Mouse (Mus musculus) 3T3-L1 (cell line): ENCODE measurements at regions not wholly inside any gene's neighbourhood (a gene's known extent, or its start where the extent isn't known, plus 50 kb on each side); places are given as distances from the start of the nearest gene placed in this dataset.
A peak's percentile ranks its signal among the peaks of the same experiment; 100 is the strongest.

Experiments used
- DNase-seq: peaks from one replicate; pipeline ENCODE4 v3.0.0-alpha.2; 2015; ENCODE audit warnings: low read depth, low spot score

DNA sequence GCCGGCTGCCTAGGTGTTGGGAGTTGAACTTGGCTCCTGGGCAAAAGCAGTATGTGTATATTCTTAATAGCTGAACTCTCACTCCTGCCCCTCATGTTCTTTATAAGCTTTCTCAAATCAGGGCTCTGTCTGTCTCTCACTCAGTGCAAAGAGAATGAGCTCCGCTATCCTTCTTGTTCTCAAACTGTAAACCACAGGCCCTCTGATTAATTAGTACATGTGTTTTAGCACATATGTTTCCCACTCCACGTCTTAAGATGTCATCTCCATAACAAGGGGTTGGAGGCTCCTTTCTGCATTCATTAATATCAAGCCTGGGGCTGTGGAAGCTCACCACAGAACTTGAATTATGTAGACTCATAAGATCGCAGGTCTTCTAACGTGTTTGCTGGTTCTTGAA, 104.7 kb downstream of the Nsun3 start:
- no peak for DNase-seq

DNA sequence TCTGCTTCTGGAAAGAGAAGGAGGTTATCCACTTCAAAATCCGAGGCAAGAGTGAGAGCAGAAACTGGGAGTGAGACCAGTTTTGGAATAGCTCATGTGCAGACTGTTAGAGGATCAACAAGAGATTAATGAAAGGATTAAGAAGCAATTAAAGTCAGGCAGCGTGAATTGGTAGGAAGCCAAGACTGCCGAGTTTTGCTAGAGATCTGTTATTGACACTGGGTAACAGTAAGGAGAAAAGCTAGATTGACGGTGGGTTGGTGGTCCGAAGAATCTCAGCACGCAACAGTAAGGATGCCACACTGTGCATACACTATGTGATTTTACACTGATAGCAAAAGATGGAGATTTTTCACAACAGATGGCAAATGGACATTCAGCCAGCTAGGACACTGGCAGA, 109.8 kb downstream of the Nsun3 start:
- no peak for DNase-seq

DNA sequence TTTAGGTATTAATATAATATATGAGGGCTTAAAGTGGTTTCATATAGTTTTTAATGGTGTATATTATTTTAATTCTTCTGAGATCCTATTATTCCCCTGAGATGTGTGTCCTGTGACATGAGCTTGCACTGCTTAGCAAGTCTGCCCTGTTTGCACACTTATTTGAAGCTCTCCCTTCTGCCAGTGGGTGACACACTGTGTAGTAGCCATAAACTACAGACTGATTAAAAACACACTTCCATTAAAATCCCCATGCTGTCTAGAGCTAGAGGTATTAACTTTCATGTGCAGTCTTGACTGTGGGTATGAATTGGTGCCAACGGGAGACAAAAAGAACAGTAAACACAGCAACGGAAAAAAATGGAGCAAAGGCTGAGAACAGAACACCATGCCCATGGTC, 129.2 kb downstream of the Nsun3 start:
- DNase-seq: no peak

DNA sequence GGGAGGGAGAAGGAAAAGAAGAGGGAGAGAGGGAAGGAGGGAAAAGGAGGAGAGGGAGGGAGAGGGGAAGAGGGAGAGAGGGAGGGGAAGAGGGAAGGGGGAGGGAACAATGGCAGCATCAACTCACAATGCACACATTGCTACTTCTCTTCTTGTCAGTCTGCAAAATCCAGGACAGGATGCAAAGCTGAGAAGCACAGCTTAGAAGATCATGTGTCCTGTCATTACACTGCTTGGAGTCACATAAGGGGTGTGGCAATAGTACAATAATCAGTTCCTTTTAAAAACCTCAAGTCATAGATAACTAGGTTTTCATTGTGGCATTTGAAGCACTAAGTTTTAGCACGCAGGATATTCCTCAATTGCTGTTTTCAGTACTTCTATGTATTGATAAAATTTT, 132.2 kb downstream of the Nsun3 start:
- DNase-seq: no peak

DNA sequence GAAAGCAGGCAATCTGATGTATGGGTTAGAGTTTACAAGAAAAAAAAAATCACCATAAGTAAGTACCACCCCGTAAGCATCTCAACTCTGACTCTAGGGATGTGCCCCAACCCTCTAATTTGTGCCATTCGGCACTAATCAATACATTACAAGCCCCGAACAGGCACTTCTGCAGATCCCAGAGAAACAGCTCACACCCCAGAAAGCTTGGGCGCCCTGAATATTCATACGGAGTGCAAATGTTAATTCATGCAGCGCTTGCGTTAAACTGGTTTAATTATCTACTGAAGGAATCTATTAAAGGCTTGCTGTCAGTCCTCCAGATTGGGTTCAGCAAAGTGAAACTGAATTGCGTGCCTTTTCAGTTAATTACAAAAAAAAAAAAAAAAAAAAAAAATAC, 132.8 kb downstream of the Nsun3 start:
- peak; percentile 4 for DNase-seq

DNA sequence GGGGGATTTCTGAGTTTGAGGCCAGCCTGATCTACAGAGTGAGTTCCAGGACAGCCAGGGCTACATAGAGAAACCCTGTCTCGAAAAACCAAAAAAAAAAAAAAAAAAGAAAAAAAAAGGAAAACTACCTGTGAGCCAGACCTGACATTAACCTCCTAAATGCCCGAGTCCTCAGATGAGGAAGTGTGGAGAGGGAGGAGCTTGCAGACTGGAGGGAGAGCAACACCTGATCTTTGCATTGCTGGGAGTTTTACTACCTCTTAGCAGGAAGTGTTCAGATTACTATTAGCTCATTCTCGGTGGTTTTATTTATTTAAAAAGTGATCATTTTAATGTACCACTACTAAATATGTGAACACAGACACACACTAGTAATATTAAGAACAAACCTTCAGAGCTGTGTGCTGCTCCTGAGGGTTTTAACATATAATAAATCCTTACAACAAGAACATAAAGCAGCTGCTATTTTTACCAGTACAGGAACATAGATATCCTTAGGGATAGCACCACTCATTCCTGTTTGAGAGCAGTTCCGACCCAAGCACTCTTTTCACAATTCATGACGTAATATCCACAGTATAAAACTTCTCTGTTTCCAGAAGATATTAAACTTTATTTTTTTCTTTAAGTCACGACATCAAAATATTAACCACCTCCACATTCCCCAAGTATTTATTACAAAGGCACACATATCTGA, 133.7 kb downstream of the Nsun3 start:
- DNase-seq: no peak

DNA sequence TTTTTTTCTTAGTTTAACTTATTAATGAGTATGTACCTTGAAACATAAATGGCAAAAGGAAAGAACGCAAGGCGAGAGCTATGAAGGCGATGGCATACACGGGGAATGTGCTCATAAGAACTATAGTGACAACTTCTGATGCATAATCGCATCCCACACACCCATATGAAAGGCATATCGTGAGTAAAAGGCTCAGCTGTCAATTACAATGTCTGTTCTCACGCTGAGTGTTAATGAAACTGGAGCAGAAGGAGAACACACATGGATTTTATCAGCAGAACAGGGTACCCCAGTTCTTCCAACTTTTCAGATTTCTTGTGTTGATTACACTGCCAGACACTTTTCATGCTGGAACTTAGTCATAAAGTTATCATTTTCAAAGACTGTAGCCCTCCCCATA, 135.8 kb downstream of the Nsun3 start:
- DNase-seq: no peak

DNA sequence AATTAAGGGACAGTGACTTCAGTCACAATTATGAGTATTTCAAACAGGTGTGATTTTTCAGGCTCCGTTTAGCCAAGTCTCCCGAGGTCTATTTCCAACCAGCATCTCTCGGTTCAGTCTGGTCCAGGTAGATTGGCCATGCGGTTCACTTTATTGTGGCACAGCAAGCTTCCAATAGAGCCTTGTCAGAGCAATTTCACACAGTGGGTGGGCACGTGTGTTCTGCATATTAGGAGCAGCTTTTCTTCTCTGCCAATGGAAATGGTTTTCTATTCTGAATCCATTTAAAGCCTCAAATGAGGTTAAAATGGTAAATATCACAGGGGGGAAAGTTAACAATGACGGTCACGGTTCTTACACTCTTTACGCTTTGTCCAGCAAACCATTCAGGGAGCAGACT, 138.3 kb downstream of the Nsun3 start:
- DNase-seq: no peak

DNA sequence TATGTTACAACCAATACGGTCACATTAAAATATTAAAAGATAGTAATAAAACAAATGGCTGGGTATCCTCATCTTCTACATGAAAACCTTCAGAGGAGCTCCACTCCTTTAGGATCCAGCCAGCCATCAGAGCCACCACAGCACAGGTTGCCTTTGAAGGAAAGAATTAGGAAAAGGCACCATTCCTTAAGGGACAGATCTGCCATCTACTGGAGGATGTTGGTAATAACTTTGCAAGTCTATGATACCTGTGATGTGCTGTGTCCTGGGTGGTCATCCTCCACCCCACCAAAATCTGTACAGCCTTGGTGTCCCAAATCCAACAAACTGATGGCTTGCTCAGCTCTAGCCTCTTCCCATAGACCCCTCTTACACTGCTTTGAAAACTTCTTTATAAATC, 140.5 kb downstream of the Nsun3 start:
- DNase-seq: peak; percentile 62

DNA sequence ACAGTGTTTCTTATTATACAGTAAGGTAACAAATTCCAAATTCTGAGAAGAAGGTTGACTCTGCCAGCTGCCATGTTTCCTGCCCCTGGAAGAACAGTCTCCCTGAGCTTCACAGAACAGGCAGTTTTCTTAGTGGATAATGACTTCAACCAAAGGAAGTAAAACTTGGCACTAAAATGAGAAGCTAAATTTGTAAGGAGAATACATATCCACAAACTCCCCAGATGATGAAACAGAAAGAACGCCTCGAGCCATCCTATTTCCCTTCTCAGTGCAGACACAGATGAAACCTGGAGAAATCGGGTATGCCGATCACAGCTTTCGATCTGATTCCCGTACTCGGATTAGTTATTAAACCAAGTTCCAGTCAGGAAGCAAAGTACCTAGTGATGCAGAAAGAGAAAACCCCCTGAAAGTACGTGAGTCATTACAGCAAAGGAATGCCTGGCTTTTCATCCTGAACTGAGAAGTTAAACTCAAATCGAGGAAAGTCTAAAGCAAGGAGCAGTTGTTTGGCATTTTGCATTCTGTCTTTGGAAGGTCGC, 143.7 kb downstream of the Nsun3 start:
- DNase-seq: no peak

DNA sequence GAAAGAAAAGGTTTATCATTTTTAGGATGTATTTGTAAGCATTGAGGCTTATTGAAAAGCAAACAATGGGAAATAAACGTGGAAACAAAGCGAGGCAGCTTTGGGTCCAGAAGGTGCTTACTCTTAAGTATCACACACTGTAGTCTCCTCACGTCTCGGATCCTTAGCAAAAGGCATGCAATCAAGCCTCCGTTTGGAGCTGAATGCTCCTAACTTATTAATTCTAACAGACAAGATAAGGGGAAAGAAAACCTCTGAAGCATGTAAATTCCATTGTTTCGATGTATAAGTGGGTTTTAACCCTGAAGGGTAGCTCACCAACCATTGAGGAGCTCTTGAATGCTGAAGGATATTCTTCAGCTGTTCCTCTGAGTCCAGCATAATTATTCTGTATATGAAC, 162.7 kb downstream of the Nsun3 start:
- no peak for DNase-seq

DNA sequence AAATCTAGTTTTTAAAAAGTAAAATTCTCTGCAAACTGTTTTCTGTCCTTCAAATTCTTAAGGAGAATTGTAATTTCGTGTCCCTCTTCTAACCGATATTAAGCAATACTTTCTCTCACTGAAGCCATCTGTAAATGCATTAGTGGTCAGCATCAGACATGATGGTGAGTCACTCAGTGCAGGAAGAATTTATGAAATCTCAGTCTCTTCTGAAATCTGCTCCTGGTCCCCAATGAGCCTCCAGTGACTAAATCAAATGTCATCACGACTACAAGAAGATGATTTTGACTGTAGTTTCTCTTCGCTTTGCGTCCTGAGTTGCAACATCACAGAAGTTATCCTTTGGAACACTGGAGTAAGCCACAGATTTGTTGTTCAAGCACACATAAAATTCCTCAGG, 175.7 kb downstream of the Nsun3 start:
- peak; percentile 67 for DNase-seq

DNA sequence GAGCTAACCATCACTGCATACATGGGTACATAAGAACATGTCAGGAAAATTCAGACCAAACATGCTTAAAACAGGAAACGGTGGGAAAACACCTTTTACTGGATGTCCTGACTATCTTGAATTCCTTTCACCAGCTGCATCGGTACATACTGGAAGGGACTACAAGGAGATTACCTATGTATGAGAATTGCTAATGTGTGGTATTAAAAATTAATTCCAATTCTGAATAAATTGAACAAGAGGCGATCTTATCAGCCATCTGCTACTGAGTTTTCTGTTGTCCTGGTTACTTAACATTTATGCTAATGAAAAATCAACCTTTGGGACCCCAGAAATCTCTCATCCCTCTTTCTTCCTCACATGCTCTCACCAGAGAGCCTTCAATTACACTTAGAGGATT, 178.0 kb downstream of the Nsun3 start:
- DNase-seq: no peak

DNA sequence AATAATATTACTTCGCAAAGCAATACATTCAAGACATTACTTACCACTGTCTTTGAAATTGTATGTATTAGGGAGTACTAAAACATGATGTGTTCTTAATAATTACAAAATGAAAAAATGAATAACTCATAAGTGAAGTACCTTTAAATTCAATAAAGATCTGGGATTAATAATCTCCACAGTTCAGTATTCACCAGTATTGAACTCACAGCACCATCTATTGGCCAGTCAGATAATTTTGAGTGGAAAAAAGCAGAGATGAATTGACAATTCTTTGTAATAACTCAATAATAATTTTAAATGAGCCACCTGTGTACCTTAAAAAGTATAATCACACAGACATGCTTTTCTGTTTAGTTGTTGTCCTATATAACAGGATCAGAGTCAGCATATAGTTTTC, 180.7 kb downstream of the Nsun3 start:
- peak; percentile 10 for DNase-seq

DNA sequence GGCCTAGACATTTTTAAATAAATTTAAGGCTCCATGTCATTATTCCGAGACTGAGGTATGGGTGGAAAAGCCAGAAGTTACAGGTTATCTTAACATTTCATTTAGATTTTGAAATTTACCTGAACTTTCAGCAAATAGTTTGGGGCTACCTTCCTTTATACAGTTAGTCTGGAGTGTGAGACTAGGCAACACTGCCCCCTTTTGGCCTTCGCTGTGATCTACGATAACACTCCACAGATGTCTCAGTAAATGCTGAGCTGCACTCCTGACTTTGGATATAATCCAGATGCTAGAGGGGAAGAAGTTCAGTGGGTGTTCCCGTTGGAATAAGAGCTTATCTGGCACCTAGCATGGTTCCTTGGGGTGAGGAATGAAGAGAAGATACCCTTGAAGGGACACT, 224.6 kb downstream of the Nsun3 start:
- DNase-seq: peak; percentile 68

DNA sequence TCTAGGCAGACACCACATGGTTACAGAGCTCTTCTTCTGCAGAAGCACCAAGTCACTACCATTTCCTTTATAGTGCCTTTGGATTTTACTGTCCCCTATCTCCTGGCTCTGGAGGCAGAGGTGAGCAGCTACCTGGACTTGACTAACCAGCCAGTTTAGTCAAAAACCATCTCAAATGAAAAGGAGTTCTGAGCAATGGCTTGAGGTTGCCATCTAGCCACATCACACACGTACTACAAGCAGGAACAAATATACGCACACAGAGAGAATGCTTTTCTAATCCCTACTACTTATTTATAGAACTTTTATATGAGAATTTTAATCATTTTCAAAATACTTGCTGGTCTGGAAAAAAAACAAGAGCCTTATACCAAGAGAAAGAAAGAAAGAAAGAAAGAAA, 243.5 kb downstream of the Nsun3 start:
- no peak for DNase-seq

DNA sequence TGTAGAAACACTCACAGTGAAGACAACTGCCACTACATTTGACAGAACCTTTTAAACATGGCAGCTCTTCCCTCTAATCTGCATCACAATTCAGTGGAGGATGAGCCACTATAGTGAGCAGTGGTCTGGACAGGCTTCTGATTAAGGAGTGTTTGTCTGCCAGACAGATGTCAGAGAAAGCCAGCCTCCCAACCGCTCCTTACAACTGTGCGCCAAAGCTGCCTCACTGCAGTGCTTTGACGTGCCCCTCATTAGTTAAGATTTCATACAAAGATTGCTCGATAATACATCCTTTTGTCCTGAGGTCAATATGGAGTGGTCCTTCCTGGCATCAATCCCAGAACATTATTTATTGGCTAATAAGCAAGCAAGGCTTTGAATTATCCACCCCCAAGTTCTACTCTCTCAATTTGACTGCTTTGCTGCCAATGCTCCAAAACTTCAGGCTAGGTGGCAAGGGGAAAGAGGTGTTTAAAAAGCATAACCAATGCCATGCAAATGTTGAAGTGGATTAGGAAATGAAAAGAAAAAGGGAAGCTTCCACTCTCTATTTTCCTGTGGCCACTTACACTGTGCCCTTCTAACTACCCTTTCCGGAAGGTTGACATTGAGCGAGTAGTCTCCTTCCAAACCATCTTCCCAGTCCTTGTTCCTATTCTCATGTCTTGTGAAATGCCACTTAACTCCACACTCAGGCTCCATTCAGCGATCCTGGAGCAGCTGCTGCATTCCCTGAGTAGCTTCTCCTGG, 248.7 kb downstream of the Nsun3 start:
- DNase-seq: no peak

DNA sequence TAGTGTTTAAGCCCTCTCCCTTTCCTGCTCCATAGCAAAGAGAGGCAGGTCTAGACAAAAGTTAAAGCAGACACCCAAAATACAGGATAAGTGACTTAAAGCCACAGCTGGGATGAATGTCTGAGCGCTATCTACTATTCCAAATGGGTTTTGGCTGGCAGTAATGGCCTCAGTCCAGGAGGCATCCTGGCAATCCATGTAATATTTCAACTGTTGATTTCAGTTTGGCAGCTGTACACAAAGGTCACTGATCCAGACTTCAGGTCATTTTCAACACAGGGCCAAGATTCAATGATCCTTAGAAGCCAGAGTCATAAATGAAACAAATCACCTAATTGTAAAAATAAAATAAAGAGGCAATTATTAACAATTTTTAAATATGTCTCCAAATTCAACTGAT, 277.3 kb downstream of the Nsun3 start:
- DNase-seq: no peak

DNA sequence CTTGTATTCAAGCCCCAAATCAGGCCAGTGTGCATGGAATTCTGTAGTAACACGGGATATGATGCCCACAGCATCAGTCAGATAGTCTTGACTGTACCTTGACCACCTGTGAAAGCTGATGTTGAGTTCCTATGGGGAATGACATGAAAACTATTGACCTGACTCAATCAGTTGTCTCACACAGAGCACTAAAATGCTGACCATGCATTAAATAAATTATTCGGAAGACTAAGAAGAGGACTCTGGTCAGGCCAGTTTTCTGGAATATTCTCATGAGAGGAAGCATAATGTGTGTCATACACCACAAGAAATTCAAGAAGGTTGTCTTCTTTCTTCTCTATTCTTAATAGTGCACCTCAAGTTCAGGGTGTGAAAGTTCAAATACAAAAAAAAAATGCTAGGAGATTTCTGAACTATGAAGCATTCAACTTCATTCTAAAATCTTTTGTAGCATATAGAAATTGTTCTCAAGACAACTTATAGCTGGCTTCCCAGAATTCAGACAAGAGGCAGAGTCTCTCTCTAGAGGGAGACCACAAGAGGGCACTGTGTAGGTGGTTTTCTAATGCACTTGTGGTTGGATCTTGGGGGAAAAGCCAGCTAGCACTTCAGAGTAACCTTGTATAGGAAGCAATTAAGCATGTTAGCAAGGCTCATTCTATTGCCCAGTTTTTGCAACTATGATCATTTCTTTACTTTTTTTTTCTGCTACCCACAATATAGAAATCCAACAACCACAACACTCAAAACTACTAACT, 279.7 kb downstream of the Nsun3 start:
- DNase-seq: peak; percentile 51

DNA sequence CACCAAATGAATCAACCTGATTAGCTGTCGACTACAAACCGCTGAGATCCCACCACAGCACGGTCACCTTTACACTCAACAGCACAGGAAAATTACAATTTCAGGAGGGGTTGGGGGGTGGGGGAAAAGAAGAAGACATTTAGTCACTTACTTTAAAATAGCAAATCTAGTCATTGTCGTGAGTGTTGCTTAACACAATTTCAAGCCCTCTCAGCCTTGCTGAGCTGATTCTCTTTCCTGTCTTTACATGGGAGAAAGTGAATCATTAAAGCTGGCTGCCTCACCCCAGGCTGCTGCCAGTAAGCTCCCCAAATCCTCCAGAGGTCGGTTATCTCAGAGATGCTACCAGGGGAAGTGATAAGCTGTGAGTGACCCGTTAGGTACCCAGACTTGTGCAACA, 285.7 kb downstream of the Nsun3 start:
- DNase-seq: no peak

DNA sequence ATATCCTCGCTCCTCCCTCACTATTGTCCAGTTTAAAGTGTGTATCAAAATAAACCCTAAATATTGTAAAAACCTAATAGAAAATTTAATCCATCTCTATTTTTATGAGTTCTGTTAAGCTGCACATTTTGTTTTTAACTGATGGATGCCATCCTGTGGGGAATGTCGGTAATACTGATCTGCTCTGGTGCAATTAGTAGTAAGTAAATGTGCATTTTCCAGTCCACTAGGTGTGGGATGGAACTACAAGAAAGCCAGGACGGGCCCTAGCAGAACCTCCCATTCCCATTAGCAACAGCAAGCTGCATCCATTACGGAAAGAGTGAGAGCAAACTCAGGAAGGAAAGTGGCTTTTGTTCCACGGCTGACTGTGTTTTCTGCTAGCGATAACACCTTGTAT, 286.3 kb downstream of the Nsun3 start:
- DNase-seq: no peak

DNA sequence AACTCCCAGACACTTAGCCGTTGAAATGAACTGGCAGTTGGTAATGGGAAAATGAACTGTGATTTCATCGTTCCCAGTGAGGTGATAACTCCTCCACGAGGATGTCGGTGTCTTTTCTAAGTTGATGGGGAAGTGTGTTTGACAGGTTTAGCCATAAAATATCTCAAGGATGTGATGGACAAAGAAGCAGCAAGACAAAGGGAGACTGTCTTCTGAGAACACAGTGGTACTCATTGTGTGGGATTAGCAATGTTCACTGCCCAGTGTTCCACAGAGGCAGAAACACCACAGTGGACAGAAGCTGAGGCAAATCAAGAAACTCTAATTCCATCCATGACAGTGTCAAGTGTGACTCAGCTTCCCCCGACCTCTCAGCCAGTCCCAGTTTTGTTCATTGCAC, 287.9 kb downstream of the Nsun3 start:
- DNase-seq: no peak

DNA sequence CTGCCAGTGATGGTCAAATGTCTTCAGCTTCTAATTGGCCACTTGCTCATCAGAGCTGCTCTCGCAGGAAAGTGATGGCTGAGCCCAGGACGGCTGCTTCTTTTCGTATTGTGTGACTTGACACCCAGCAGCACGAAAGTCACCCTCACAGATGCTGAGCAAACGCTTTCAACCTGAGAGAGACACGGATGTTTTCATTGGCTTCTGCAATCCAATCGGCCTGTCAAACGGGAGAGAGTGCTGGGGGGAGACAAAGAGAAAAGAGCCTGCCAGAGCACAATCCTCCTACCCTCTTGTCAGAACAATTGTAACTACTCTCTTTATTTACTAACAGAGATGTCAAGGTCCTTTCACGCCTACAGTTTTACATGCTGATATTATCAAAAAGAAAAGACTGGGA, 289.9 kb downstream of the Nsun3 start:
- DNase-seq: no peak
